Mouse (Mus musculus): Measurements from ENCODE around the gene Gcnt2.
"Not testable (repeated sequence)": the region's sequence is repeated elsewhere in the genome, so short reads cannot be mapped to it uniquely, and the experiment has no call there.

DNA sequence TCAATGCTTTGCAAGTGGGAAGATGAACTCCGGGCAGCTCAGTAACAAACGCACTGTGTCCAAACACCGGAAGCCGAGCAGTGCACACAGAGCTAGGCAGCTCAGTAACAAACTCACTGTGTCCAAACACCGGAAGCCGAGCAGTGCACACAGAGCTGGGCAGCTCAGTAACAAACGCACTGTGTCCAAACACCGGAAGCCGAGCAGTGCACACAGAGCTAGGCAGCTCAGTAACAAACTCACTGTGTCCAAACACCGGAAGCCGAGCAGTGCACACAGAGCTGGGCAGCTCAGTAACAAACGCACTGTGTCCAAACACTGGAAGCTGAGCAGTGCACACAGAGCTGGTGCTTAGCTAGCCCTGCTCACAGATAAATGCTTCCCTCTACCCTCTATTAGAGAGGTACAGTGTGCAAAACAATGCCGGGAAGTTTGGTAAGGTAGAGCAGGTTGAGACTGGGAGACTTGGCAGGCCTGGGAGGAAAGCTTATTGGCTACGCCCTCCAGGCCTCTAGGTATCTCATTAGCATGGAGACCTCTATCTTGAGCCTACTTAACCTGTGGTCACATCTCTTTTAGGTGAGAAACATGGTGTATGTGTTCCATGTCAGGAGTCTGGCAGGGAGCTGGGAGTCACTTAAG, 38.6 kb downstream of the Gcnt2 start:
- not testable (repeated sequence) for TF ChIP-seq POLR2A, CTCF (IDR thresholded peaks at IDR 0.05; ENCODE audit: extremely low read depth, insufficient read depth, low read length)

All from cortical plate, adult 2 months (tissue).